Mouse (Mus musculus): ENCODE measurements at regions not wholly inside any gene's neighbourhood (a gene's known extent, or its start where the extent isn't known, plus 50 kb on each side); places are given as distances from the start of the nearest gene placed in this dataset.

GRCm38 (mm10) chr15:87972641-87973040, 428.5 kb downstream of the Fam19a5 start:
- TF ChIP-seq GATA1 (IDR thresholded peaks at IDR 0.05; ENCODE audit: borderline replicate concordance, low read length) = no peak
- TF ChIP-seq FLI1 (IDR thresholded peaks at IDR 0.05; ENCODE audit: low read length) = no peak
